Mouse (Mus musculus) adrenal gland, adult 18-20 months (tissue): Measurements from ENCODE around the gene Olfr509. TPM values are rescaled to one million over a fixed set of nuclear protein-coding genes. Genes with fewer than 3 reads are reported as not detected.
"Not testable (repeated sequence)": the region's sequence is repeated elsewhere in the genome, so short reads cannot be mapped to it uniquely, and the experiment has no call there.

Experiments used
- DNase-seq, 2 experiments: peaks; one replicate each; pipeline ENCODE4 v3.0.0; 2021 to 2022; ENCODE audit warnings: low spot score in 2 of 2
- long read RNA-seq, 2 experiments: library from polyadenylated mRNA; stranded (forward); transcript quantifications; one replicate each; pipeline ENCODE4 v2.0.0; 2021
- total RNA-seq, 2 experiments: library from RNA; stranded (reverse); gene quantifications; 1 replicate in 1 of 2; 2 replicates in 1 of 2; pipeline ENCODE4 v1.2.3; 2021

Gene Olfr509
- total RNA-seq, result not detected
- long read RNA-seq, experiment 1, result 0 reads
- long read RNA-seq, experiment 2, result 0 reads

DNA sequence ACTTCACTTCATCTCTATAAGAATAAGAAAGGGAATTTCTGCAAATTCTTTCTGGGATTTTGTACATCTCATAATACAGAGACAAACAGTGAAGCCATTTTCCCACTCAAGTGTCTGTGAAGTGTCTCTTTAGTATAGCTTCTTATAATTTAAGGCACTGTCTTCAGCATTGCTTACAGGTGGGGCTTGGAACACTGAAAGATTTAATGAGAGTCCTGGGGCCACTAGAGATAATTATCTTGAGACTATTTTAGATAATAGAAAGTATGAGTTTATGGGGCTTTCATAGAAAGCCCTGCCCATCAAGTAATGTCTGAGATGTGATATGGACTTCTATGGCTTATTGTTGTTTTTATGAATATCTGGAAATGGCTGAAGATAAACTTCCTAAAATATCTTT lies at the start of gene Olfr509:
TSS of gene Olfr509 (minus strand) at position 101 of the 400 bp plus-strand sequence.
- no peak for DNase-seq

- DNase-seq, result no peak
Observed at GRCm38 (mm10) chr7:108678886-108679285, 27.2 kb upstream of the Olfr509 start.

DNA sequence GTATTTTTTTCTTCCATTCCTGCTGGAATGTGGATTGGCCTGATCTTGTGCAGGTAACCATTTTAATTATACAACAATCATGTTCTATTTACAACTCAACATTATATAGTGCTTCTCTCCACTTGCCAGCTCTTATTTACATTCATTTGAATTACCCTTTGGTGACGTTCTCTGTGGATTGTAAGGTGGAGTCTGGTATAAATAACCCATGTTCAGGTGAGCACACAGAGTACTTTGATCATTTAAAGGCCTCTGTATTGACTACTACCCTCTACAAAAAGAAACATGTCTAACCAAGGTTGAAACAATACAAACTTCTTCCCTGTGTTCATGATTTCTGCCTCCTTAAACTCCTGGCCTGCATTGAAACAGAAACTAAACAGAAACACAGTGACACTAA lies 19.4 kb upstream of the Olfr509 start:
- no peak for DNase-seq

DNA sequence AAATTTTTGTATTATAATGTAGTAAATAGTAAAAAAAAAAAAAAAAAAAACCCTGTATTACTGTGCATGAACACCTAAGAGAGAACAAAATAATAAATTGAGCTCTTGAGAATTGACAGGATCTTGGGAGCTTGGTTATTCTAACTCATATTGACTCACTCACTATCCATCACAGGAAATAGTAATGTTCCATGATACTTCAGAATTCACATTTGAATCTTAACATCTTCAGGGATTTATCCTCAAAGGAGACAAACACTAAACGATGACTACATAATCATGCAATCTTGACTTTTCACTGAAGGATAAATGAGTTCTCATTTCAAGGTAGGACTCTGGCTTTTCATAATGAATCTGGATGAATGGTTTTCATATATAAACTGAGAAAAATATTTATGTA lies 14.4 kb upstream of the Olfr509 start, which contains the start of gene Olfr510:
TSS of gene Olfr510 (plus strand) at position 301 of the 400 bp plus-strand sequence.
- no peak for DNase-seq

DNA sequence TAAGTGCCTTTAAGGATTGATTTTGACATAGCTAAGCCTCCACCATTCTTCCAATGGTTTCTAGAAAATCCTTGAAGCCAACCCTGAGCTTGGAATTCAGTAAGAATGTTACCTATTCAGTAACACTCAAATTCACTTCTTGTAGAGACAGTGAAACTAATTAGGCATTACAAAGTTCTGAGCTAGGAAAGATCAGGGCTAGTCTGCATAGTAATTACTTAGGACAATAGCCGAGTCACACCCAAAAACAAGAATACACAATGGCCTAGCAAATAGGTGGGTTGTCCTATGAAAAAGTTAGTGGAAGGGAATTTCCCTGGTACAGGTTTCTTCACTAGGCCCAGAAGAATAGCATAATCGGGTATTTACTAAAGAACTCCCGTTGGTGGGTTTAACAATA lies 10.7 kb upstream of the Olfr509 start:
- no peak for DNase-seq

DNA sequence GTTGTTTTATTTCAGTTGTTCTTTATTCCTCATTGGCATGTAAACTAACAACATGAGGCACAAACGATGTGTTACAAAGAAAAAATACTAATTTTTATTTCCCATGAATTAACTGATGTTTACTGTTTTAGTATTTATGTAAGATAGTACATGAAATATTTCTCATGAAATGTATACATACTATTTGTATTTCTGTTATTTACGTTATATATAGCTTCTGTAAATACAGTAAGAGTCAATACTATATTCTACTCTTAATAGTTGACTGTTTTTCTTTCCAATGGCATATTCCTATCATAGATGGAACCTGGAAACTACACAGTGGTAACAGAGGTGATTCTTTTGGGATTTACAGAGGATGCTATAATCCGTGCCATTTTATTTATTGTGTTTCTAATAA lies 22.0 kb downstream of the Olfr509 start, which contains the start of gene Olfr508:
TSS of gene Olfr508 (plus strand) at position 301 of the 400 bp plus-strand sequence.
- DNase-seq, result no peak

DNA sequence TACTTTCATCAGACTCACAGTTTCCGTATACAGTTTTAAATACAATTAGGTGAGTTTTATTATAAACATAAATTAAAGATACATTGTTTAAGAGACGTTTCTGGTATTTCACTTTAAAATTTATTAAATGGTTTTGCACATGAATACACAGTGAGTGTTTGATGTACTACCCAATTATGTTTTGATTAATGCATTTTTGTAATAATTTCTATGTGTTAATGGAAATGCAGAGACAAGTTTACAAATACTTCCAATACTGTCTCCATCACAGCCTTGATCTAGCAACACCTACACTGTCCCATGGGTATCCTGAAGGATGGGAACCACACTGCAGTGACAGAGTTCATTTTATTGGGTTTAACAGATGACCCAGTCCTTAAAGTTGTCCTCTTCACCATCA lies 30.2 kb downstream of the Olfr509 start, which contains the start of gene Olfr507:
TSS of gene Olfr507 (plus strand) at position 301 of the 400 bp plus-strand sequence.
- DNase-seq, result no peak

DNA sequence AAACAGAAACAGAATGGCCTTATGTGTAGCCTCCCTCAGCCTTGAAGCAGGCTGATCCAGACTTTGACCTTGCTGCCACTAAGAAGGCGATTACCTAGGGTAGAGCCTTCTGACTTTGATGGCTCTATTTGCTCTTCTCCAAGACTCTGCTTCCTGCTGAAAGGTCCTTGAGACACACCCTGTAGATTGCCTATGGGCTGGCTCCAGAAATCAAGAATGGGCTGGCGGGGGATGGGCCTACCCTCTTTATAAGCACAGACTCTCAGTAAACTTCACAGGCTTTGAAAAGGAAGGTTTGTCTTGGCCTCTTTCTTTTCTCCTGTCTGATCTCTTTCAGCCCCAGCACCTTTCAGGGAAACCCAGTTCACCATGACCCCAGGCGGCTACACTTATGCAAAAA lies 34.9 kb downstream of the Olfr509 start:
- DNase-seq, result not testable (repeated sequence)

DNA sequence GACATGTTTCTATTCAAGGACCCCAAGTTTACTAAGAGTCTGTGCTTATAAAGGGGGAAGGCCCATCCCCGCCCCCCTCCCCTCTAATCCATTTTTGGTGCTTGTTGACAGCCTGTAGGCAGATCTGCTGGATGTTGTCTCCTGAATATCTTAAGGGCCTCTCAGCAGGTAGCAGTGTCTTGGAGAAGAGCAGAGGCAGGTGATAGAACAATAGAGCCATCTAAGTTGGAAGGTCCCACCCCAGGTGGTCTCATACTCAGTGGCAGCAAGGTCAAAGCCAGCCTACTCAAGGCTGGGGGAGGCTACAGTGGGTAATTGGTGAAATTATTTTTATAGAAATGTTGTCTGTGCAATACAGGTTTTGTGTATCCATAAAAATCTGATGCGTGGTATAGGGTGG lies 37.6 kb downstream of the Olfr509 start:
- DNase-seq, result no peak

- DNase-seq, result no peak
Observed at GRCm38 (mm10) chr7:108610487-108610886, 41.2 kb downstream of the Olfr509 start, which contains the start of gene Olfr506. TSS of gene Olfr506 (plus strand) at chr7:108610787.

DNA sequence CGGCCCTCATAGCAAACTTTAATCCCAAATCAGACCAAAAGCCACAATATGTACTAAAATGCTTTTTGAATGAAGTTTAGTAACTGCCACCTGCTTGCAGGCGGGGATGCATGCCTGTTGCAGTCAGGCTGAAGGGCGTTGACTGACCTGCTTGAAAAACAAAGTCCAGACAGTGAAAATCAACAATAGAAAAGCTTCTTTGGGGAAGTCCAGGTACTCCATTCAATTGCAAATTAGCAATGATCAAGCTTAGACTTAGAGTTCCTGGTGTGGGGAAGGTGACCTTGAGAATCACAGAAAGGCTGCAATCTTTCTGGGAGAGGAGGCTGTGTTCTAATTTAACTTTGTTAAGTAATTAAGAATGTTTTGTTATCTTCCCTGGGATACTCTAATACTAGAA lies 49.8 kb downstream of the Olfr509 start:
- DNase-seq, result not testable (repeated sequence)

Other genes with a start within 250 kb of the Olfr509 start
- gene Olfr497, start 231.5 kb downstream of the Olfr509 start, total RNA-seq, result not detected
- not detected for gene Olfr498, start 186.6 kb downstream of the Olfr509 start, total RNA-seq
- not detected for gene Olfr502, start 126.8 kb downstream of the Olfr509 start, total RNA-seq
- not detected for gene Olfr503, start 107.4 kb downstream of the Olfr509 start, total RNA-seq
- gene Olfr504, start 86.1 kb downstream of the Olfr509 start, total RNA-seq, result not detected
- not detected for gene Olfr506, start 41.1 kb downstream of the Olfr509 start, total RNA-seq
- gene Olfr507, start 30.1 kb downstream of the Olfr509 start, total RNA-seq, result not detected
- not detected for gene Olfr508, start 21.9 kb downstream of the Olfr509 start, total RNA-seq
- not detected for gene Olfr510, start 14.5 kb upstream of the Olfr509 start, total RNA-seq
- gene Olfr512, start 61.4 kb upstream of the Olfr509 start, total RNA-seq, result not detected
- not detected for gene Olfr513, start 99.1 kb upstream of the Olfr509 start, total RNA-seq
- gene Olfr514, start 174.1 kb upstream of the Olfr509 start, total RNA-seq, result not detected
- gene Olfr516, start 198.6 kb upstream of the Olfr509 start, total RNA-seq, result not detected
- not detected for gene Olfr517, start 220.5 kb upstream of the Olfr509 start, total RNA-seq
- gene Olfr518, start 233.1 kb upstream of the Olfr509 start, total RNA-seq, result not detected
- not detected for gene Olfr519, start 242.5 kb upstream of the Olfr509 start, total RNA-seq